Mouse (Mus musculus) brain, adult 2 months (tissue): Measurements from ENCODE around the gene Gm20671.
"Not testable (repeated sequence)": the region's sequence is repeated elsewhere in the genome, so short reads cannot be mapped to it uniquely, and the experiment has no call there.

Source experiments
- DNase-seq: peaks from one replicate; pipeline ENCODE4 v3.0.0; 2011; ENCODE audit warnings: low read depth, low spot score

The Gm20671 gene

GRCm38 (mm10) chr5:32827009-32827408, at the start of gene Gm20671:
Gene Gm20671 (minus strand): TSS chr5:32827109.
- DNase-seq, result no peak

- DNase-seq, result no peak
These were observed 45.4 kb upstream of the Gm20671 start for GRCm38 (mm10) chr5:32872346-32872745.

GRCm38 (mm10) chr5:32869389-32870024, 42.6 kb upstream of the Gm20671 start:
- no peak for DNase-seq

- DNase-seq, result peak; percentile 97
These were observed 36.6 kb upstream of the Gm20671 start, which contains the start of gene Depdc5 for GRCm38 (mm10) chr5:32863253-32864228. Gene Depdc5 (plus strand): TSS chr5:32863701.

GRCm38 (mm10) chr5:32862469-32863132, 35.7 kb upstream of the Gm20671 start:
- no peak for DNase-seq

- DNase-seq, result no peak
These were observed 34.2 kb upstream of the Gm20671 start for GRCm38 (mm10) chr5:32861082-32861481.

- peak; percentile 85 for DNase-seq
These were observed 30.9 kb upstream of the Gm20671 start for GRCm38 (mm10) chr5:32857781-32858220.

GRCm38 (mm10) chr5:32855274-32855673, 28.4 kb upstream of the Gm20671 start:
- DNase-seq, result not testable (repeated sequence)

- DNase-seq, result no peak
These were observed 27.9 kb upstream of the Gm20671 start for GRCm38 (mm10) chr5:32854818-32855217.

GRCm38 (mm10) chr5:32853731-32854507, 27.0 kb upstream of the Gm20671 start, which contains the start of gene Prr14l:
Gene Prr14l (minus strand): TSS chr5:32854256.
- peak; percentile 98 for DNase-seq

- DNase-seq, result no peak
These were observed 25.1 kb upstream of the Gm20671 start for GRCm38 (mm10) chr5:32852026-32852425.

- DNase-seq, result not testable (repeated sequence)
These were observed 22.7 kb upstream of the Gm20671 start for GRCm38 (mm10) chr5:32849580-32849979.

GRCm38 (mm10) chr5:32849178-32849577, 22.3 kb upstream of the Gm20671 start:
- DNase-seq, result no peak

- DNase-seq, result no peak
These were observed 13.1 kb upstream of the Gm20671 start for GRCm38 (mm10) chr5:32840029-32840428.

- DNase-seq, result peak; percentile 33
These were observed 10.1 kb upstream of the Gm20671 start for GRCm38 (mm10) chr5:32836976-32837375.

- no peak for DNase-seq
These were observed 7.6 kb upstream of the Gm20671 start for GRCm38 (mm10) chr5:32834497-32834896.

- peak; percentile 29 for DNase-seq
These were observed 3.1 kb upstream of the Gm20671 start for GRCm38 (mm10) chr5:32830054-32830453.

GRCm38 (mm10) chr5:32828766-32829165, 1.9 kb upstream of the Gm20671 start:
- peak; percentile 29 for DNase-seq

- peak; percentile 52 for DNase-seq
These were observed 6.4 kb downstream of the Gm20671 start for GRCm38 (mm10) chr5:32820471-32820870.

GRCm38 (mm10) chr5:32815396-32815795, 11.5 kb downstream of the Gm20671 start:
- peak; percentile 33 for DNase-seq

GRCm38 (mm10) chr5:32786454-32786853, 40.5 kb downstream of the Gm20671 start:
- not testable (repeated sequence) for DNase-seq
